Mouse (Mus musculus) heart, adult 2 months (tissue): Measurements from ENCODE around the gene Hist2h3c2.
A peak's percentile ranks its signal among the peaks of the same experiment; 100 is the strongest.

ENCODE experiments used
- CTCF ChIP-seq: fragments of 200-600 bp; IDR thresholded peaks from 2 replicates; pipeline ENCODE4 v1.8.1; 2022; ENCODE audit warnings: antibody characterized with exemption, mild to moderate bottlenecking, moderate library complexity
- EP300 ChIP-seq: fragments of 200-500 bp; IDR thresholded peaks from 2 replicates; pipeline ENCODE4 v1.6.1; 2011; ENCODE audit warnings: low read depth, low read length, control low read depth; ENCODE audit not compliant: insufficient read depth
- POLR2A ChIP-seq: fragments of 200-500 bp; IDR thresholded peaks from 2 replicates; pipeline ENCODE4 v1.6.1; 2011; ENCODE audit warnings: mild to moderate bottlenecking, low read depth, low read length, control low read depth; ENCODE audit not compliant: insufficient read depth

- TF ChIP-seq EP300 (no peak), CTCF (peak; percentile 57), POLR2A (no peak)
Measured at GRCm38 (mm10) chr3:96284457-96284856, 45.5 kb upstream of the Hist2h3c2 start.
